Mouse (Mus musculus) megakaryocyte, embryonic 14.5 days (primary cell): ENCODE results near the gene Dnm1. TPM values are rescaled to one million over a fixed set of nuclear protein-coding genes. Genes with fewer than 3 reads are reported as not detected.

Experiments used
- H3K27me3 ChIP-seq: replicated peaks from 2 replicates; pipeline ENCODE3; 2012; ENCODE audit warnings: inconsistent platforms
- H3K36me3 ChIP-seq: replicated peaks from 2 replicates; pipeline ENCODE3; 2012; ENCODE audit warnings: low read length, inconsistent platforms, mixed read lengths
- H3K4me1 ChIP-seq: 2 replicates; pipeline ENCODE4 v1.6.1; 2012; ENCODE audit warnings: inconsistent platforms
- H3K4me3 ChIP-seq: replicated peaks from 2 replicates; pipeline ENCODE3; 2012; ENCODE audit warnings: moderate library complexity, mild to moderate bottlenecking, inconsistent platforms
- H3K9me3 ChIP-seq: 2 replicates; pipeline ENCODE4 v1.6.1; 2012; ENCODE audit warnings: inconsistent platforms
- FLI1 ChIP-seq: IDR thresholded peaks from 2 replicates; pipeline ENCODE4 v1.6.1; 2012; ENCODE audit warnings: low read length, inconsistent platforms, mixed read lengths
- GATA1 ChIP-seq: IDR thresholded peaks from 3 replicates; pipeline ENCODE4 v1.6.1; 2012; ENCODE audit warnings: mixed read lengths, low read length, inconsistent platforms, borderline replicate concordance
- polyA plus RNA-seq: library from polyadenylated mRNA; stranded (reverse); fragments of >175 nt; gene quantifications from 2 replicates; pipeline ENCODE4 v1.2.3, GENCODE M21; 2012; ENCODE audit warnings: low replicate concordance; ENCODE audit not compliant: insufficient read depth

Dnm1 gene
- polyA plus RNA-seq, 1 experiment, result 3.6 TPM

- peaks cover 67% of the 10 kb centered on the region for H3K27me3 ChIP-seq
- TF ChIP-seq FLI1 (no peak), GATA1 (no peak)
- no peaks in the 10 kb centered on the region for H3K9me3 ChIP-seq
- H3K4me3 ChIP-seq, result no peak overlapping the region
- no peaks in the 10 kb centered on the region for H3K36me3 ChIP-seq
- H3K4me1 ChIP-seq, result peaks cover 56% of the 10 kb centered on the region
Measured at GRCm38 (mm10) chr2:32351471-32351961, 1.6 kb downstream of the Dnm1 start.

DNA sequence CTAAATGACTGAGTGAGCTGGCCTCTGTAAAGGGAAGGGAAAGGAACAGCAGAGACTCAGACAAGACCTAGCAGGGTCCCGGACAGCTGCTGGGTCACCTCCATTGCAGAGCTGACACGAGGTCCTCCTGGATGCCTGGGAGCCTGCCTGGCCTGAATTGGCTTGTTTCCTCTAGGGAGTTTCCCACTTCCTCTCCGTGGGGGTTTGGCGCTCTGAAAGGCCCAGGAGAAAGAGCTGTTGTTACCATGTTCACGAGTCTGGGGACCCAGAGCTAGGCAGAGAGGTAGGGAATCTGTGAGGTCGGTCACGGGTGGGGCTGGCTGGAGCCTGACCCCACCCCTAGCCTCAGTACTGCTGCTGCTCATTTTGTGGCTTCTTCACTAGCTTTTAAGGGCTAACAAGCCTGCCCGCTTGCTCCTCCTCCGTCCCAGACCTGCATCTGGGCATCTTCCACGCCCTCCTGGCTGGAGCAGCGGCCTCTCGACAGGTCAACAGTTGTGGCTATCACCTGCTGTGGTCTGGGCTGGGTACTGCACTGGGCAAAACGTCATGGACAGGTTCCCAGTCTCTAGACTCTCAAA, 2.6 kb downstream of the Dnm1 start:
- no peak for TF ChIP-seq GATA1
- TF ChIP-seq FLI1, result no peak
- H3K27me3 ChIP-seq, result peaks cover 67% of the 10 kb centered on the region
- H3K36me3 ChIP-seq, result no peaks in the 10 kb centered on the region
- no peaks in the 10 kb centered on the region for H3K9me3 ChIP-seq
- no peak overlapping the region for H3K4me3 ChIP-seq
- H3K4me1 ChIP-seq, result peaks cover 56% of the 10 kb centered on the region

DNA sequence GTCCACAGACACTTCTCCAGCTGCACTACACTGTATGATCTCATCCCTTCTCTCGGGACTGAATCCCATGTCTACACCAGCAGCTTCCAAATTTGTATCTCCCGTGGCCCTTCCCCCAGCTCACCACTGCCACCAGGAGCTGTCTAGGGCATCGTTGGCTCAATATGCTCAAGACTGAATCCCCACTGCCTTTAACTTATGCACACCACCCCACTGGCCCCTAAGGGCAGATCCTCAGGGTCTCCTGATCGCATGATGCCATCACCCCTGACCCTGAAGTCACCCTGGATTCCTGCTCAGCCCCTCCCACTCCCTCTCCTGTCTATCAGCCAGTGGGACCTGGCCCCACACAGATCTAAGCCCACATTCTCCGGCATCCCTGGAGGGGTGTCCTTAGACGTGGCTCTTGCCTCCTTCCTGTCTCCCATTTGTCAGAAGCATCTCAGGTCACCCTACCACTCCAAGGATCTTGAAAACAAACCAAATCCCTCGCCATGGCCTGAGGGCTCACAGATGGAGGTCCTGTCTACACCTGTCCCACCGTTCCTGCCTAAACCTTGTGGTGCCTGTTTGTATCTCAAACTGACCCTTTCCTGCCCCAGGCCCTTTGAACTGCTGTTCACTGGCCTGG, 3.4 kb downstream of the Dnm1 start:
- peaks cover 72% of the 10 kb centered on the region for H3K27me3 ChIP-seq
- TF ChIP-seq GATA1 (no peak), FLI1 (no peak)

DNA sequence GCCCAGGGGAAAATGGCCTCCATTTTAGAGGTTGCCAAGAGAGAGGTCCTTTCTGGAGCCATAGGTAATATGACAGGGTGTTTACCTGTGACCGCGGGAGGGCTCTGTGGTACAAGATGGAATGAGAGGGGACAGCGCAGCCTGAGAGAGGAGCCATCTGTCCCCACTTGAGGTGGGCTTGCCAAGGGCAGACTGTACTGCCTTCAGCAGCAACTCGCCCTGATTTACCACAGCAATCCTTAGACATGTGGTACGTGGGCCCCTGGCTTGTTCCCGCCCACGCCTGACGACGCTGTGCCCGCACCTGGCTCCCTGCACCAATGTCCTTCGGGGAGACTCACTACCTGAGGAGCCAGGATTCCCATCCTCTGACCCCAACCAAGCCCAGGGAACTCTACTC, 4.8 kb downstream of the Dnm1 start:
- H3K4me1 ChIP-seq, result peaks cover 50% of the 10 kb centered on the region
- TF ChIP-seq GATA1 (no peak), FLI1 (no peak)
- H3K4me3 ChIP-seq, result no peak overlapping the region
- no peaks in the 10 kb centered on the region for H3K36me3 ChIP-seq
- peaks cover 83% of the 10 kb centered on the region for H3K27me3 ChIP-seq
- no peaks in the 10 kb centered on the region for H3K9me3 ChIP-seq

More for the DNA sequence above, 3.4 kb downstream of the Dnm1 start:
- peaks cover 56% of the 10 kb centered on the region for H3K4me1 ChIP-seq
- H3K36me3 ChIP-seq, result no peaks in the 10 kb centered on the region
- no peak overlapping the region for H3K4me3 ChIP-seq
- no peaks in the 10 kb centered on the region for H3K9me3 ChIP-seq

DNA sequence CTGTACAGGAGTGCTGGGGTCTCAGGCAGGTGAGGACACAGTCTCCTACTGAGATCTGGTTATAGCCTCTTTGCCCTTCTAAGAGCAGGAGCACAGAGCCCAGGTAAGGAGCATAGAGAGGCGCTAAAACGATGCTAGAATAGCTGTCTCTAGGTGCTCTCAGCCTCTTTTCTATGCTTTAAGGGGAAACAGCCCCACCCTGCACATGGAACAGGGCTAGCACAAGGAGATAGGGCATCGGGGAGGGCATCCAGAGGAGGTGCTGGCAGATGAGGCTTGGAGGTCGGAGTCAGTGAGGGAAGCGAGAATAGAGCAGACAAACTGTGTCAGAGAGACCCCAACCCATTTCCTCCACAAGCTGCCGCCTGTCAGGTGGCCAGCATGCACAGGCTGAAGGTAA, 6.1 kb downstream of the Dnm1 start:
- H3K36me3 ChIP-seq, result no peaks in the 10 kb centered on the region
- no peaks in the 10 kb centered on the region for H3K9me3 ChIP-seq
- peaks cover 38% of the 10 kb centered on the region for H3K4me1 ChIP-seq
- H3K4me3 ChIP-seq, result no peak overlapping the region
- TF ChIP-seq FLI1 (no peak), GATA1 (no peak)
- peaks cover 82% of the 10 kb centered on the region for H3K27me3 ChIP-seq

DNA sequence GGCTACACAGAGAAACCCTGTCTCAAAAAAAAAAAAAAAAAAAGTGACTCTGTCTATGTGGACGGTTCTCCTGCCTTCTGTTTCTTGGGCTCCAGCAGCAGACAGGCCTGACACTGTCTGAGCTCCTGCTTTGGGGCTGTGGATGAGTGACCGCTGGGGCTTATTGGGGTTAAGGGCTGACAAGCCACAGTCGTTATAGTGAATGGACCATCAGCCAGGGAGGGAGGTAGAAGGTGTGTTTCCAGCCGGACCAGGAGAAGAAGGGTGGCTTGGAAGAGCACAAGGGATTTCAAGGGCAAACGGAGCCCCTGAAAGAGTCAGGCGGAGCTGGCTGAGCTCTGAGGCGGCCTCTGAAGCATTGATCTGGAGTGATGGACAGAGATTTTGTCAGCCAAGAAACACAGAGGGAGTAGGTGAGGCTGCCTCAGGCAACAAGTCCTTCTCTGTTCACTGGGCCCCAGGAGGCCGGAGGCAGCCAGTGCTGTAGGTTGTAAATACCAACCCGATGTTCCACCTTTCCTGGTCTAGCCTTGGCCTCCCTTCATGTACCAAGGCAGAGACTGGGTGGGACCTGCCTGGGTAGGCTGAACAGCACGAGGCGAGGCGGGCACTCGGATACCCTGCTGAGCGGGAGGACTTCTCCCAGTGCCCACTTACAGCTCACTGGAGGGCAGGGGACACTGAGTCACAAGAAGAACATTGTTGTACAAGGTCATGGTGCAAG, 8.4 kb downstream of the Dnm1 start:
- no peaks in the 10 kb centered on the region for H3K36me3 ChIP-seq
- TF ChIP-seq FLI1, result no peak
- TF ChIP-seq GATA1, result no peak
- peaks cover 81% of the 10 kb centered on the region for H3K27me3 ChIP-seq
- H3K4me3 ChIP-seq, result no peak overlapping the region
- H3K9me3 ChIP-seq, result no peaks in the 10 kb centered on the region
- H3K4me1 ChIP-seq, result peaks cover 16% of the 10 kb centered on the region; the same call in 1 of the 2 replicates

DNA sequence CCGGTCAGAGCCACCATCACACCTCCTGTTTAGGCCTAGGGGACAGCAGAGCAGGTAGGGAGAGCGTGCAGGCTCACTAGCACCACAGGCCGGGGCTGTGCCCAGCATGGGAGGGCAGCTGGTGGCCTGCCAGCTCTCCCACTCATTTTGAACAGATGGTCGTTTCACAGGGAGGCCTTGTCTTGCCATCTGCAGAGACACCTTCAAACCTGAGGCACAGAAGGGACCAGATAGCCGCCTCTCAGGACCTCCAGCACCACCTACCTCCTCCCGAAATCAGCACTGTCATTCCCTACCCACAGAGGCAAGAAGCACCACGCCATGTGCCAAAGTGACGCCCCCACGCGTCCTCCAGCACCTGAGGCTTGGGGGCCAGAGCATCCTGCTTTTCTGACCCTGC, 9.1 kb downstream of the Dnm1 start:
- TF ChIP-seq GATA1 (no peak), FLI1 (no peak)
- H3K27me3 ChIP-seq, result peaks cover 77% of the 10 kb centered on the region

GRCm38 (mm10) chr2:32343351-32343671, 9.8 kb downstream of the Dnm1 start:
- no peaks in the 10 kb centered on the region for H3K9me3 ChIP-seq
- H3K36me3 ChIP-seq, result no peaks in the 10 kb centered on the region
- peaks cover 4% of the 10 kb centered on the region; the same call in 1 of the 2 replicates for H3K4me1 ChIP-seq
- H3K4me3 ChIP-seq, result no peak overlapping the region
- TF ChIP-seq GATA1, result no peak
- no peak for TF ChIP-seq FLI1
- H3K27me3 ChIP-seq, result peaks cover 69% of the 10 kb centered on the region

More for the DNA sequence above, 9.1 kb downstream of the Dnm1 start:
- no peak overlapping the region for H3K4me3 ChIP-seq
- peaks cover 9% of the 10 kb centered on the region; the same call in 1 of the 2 replicates for H3K4me1 ChIP-seq
- no peaks in the 10 kb centered on the region for H3K9me3 ChIP-seq
- no peaks in the 10 kb centered on the region for H3K36me3 ChIP-seq

- Histone ChIP-seq H3K27me3 (peaks cover 69% of the 10 kb centered on the region), H3K9me3 (peaks cover 5% of the 10 kb centered on the region)
- no peak for TF ChIP-seq GATA1
- no peak for TF ChIP-seq FLI1
Measured at GRCm38 (mm10) chr2:32342539-32343350, 10.4 kb downstream of the Dnm1 start.

More at GRCm38 (mm10) chr2:32342539-32343350, 10.4 kb downstream of the Dnm1 start:
- Histone ChIP-seq H3K4me3 (no peak overlapping the region), H3K36me3 (no peaks in the 10 kb centered on the region), H3K4me1 (peaks cover 4% of the 10 kb centered on the region; the same call in 1 of the 2 replicates)
